32 mouse cellular contexts compared by ENCODE assay signal in genomic region chr9:98819481-98819880, GRCm38 (mm10). TPM values are rescaled to one million over a fixed set of nuclear protein-coding genes. Genes with fewer than 3 reads are reported as not detected.
A peak's percentile ranks its signal among the peaks of the same experiment; 100 is the strongest.
DNase-seq lines count a peak whose midpoint lies in the region.
"Had no signal": no experiment of that assay in that cellular context is flagged by ENCODE, and none has a peak within 500 bp of the region (broad histone marks: within the 10 kb centered on the region; RNA-seq: fewer than 3 reads in every experiment).

No protein-coding gene starts in this region.

- no peaks in the 10 kb centered on the region for H3K27me3 ChIP-seq in midbrain, embryonic 10.5 days (ENCODE audit: low read depth, poor library complexity, severe bottlenecking)
- H3K27me3 ChIP-seq: forebrain, embryonic 12.5 days; intestine, embryonic 15.5 days; limb, embryonic 12.5 days; liver, embryonic 12.5 days had no signal

- H3K36me3 ChIP-seq in midbrain, embryonic 10.5 days = no peaks in the 10 kb centered on the region
- H3K36me3 ChIP-seq: embryonic facial prominence, embryonic 13.5 days; forebrain, embryonic 12.5 days; heart, embryonic 13.5 days; intestine, embryonic 15.5 days; limb, embryonic 12.5 days; liver, embryonic 12.5 days had no signal

- H3K4me1 ChIP-seq in midbrain, embryonic 10.5 days = no peaks in the 10 kb centered on the region
- H3K4me1 ChIP-seq: embryonic facial prominence, embryonic 13.5 days; forebrain, embryonic 12.5 days; intestine, embryonic 15.5 days; limb, embryonic 12.5 days; liver, embryonic 12.5 days had no signal

- H3K4me3 ChIP-seq in midbrain, embryonic 10.5 days = no peak overlapping the region
- H3K4me3 ChIP-seq: embryonic facial prominence, embryonic 13.5 days; erythroblast, embryonic 14.5 days; forebrain, embryonic 12.5 days; heart, embryonic 13.5 days; intestine, embryonic 15.5 days; layer of hippocampus, adult 2 months; limb, embryonic 12.5 days; liver, embryonic 12.5 days had no signal

- no peak overlapping the region for H3K27ac ChIP-seq in midbrain, embryonic 10.5 days (replicated peaks)
- H3K27ac ChIP-seq: embryonic facial prominence, embryonic 13.5 days; forebrain, embryonic 12.5 days; heart, embryonic 13.5 days; intestine, embryonic 15.5 days; layer of hippocampus, adult 2 months; limb, embryonic 12.5 days; liver, embryonic 12.5 days had no signal

- H3K9me3 ChIP-seq in midbrain, embryonic 10.5 days (replicated peaks) = peaks cover 3% of the 10 kb centered on the region; the same call in 1 of the 2 replicates
- H3K9me3 ChIP-seq: forebrain, embryonic 12.5 days; heart, embryonic 13.5 days; intestine, embryonic 15.5 days; liver, embryonic 12.5 days had no signal

- WGBS in midbrain, embryonic 10.5 days = 89% methylated on average over 2 of the region's 2 CpGs

- peak; percentile 10 to 21 for DNase-seq in heart, adult 9 months (ENCODE audit: low spot score in 2 of 2)
- no peak for DNase-seq in heart, adult 8-10 months (ENCODE audit: low spot score)
- peak; percentile 16 for DNase-seq in urinary bladder, postnatal 14 days (ENCODE audit: low spot score)
- no peak for DNase-seq in urinary bladder, postnatal 25 days (ENCODE audit: low spot score)
- DNase-seq in lung, postnatal 14 days = peak; percentile 57
- DNase-seq in thymus, postnatal 14 days = no peak
- no peak for DNase-seq in midbrain, embryonic 10.5 days (ENCODE audit: low spot score)
- DNase-seq: adrenal gland, postnatal 25 days; cerebellum, adult 8-10 months; cerebellum, postnatal 36 days; embryo, embryonic 11 days; gastrocnemius, postnatal 36 days; kidney, adult 9 months; kidney, postnatal 25 days; layer of hippocampus, postnatal 36 days; thymus, postnatal 36 days had no signal

RNA-seq across cellular contexts. Expression of gene Prr23a1, which starts 22.8 kb away (rescaled TPM):
- not detected for total RNA-seq in heart, adult 8-10 months (2022)
- not detected in 2 replicates for polyA plus RNA-seq in midbrain, embryonic 10.5 days (2016; fragmentation: Nextera tagmentation; extraction: Ambion mirVana)
- total RNA-seq: adrenal gland, postnatal 25 days; gastrocnemius, adult 18-20 months; gastrocnemius, postnatal 36 days; hematopoietic stem cell, adult 5-6 weeks; layer of hippocampus, adult 2 months; layer of hippocampus, postnatal 36 days; left cerebral cortex, postnatal 10 days had no signal
- polyA plus RNA-seq: brain, embryonic 14.5 days; CD4-positive, CD25-positive, alpha-beta regulatory T cell, adult 4 months; embryonic facial prominence, embryonic 13.5 days; erythroblast, embryonic 14.5 days; heart, embryonic 13.5 days; intestine, embryonic 15.5 days; limb, embryonic 12.5 days; liver, embryonic 12.5 days; midbrain, embryonic 11.5 days; neural tube, embryonic 11.5 days had no signal

RNA-seq across cellular contexts. Expression of gene Prr23a2, which starts 36.8 kb away (rescaled TPM):
- total RNA-seq in heart, adult 8-10 months (2022) = not detected
- polyA plus RNA-seq in midbrain, embryonic 10.5 days (2016; fragmentation: Nextera tagmentation; extraction: Ambion mirVana) = not detected in 2 replicates
- total RNA-seq: adrenal gland, postnatal 25 days; gastrocnemius, adult 18-20 months; gastrocnemius, postnatal 36 days; hematopoietic stem cell, adult 5-6 weeks; layer of hippocampus, adult 2 months; layer of hippocampus, postnatal 36 days; left cerebral cortex, postnatal 10 days had no signal
- polyA plus RNA-seq: brain, embryonic 14.5 days; CD4-positive, CD25-positive, alpha-beta regulatory T cell, adult 4 months; embryonic facial prominence, embryonic 13.5 days; erythroblast, embryonic 14.5 days; forebrain, embryonic 12.5 days; heart, embryonic 13.5 days; hindbrain, embryonic 16.5 days; intestine, embryonic 15.5 days; limb, embryonic 12.5 days; liver, embryonic 12.5 days; midbrain, embryonic 11.5 days; neural tube, embryonic 11.5 days had no signal

RNA-seq across cellular contexts. Expression of gene Prr23a3, which starts 45.1 kb away (rescaled TPM):
- total RNA-seq in heart, adult 8-10 months (2022) = not detected
- polyA plus RNA-seq in midbrain, embryonic 10.5 days (2016; fragmentation: Nextera tagmentation; extraction: Ambion mirVana) = 0.28 TPM in 1 of 2 replicates, not detected in the other
- total RNA-seq: adrenal gland, postnatal 25 days; gastrocnemius, adult 18-20 months; gastrocnemius, postnatal 36 days; hematopoietic stem cell, adult 5-6 weeks; layer of hippocampus, adult 2 months; layer of hippocampus, postnatal 36 days; left cerebral cortex, postnatal 10 days had no signal
- polyA plus RNA-seq: brain, embryonic 14.5 days; CD4-positive, CD25-positive, alpha-beta regulatory T cell, adult 4 months; embryonic facial prominence, embryonic 13.5 days; erythroblast, embryonic 14.5 days; forebrain, embryonic 12.5 days; heart, embryonic 13.5 days; intestine, embryonic 15.5 days; limb, embryonic 12.5 days; liver, embryonic 12.5 days had no signal

Comparison
In these comparisons a context has a peak if more than half of its experiments do, and no peak if none do; other contexts are left out.
1. DNase-seq: peak in heart, adult 9 months (2 of 2), urinary bladder, postnatal 14 days (single experiment) and lung, postnatal 14 days (single experiment); none in heart, adult 8-10 months (single experiment), urinary bladder, postnatal 25 days (single experiment), thymus, postnatal 14 days (single experiment) and midbrain, embryonic 10.5 days (single experiment).